Mouse (Mus musculus) lung, postnatal 0 days (tissue): ENCODE data around the gene Adam12.

Source experiments
- CTCF ChIP-seq: IDR thresholded peaks from 2 replicates; pipeline ENCODE4 v1.5.1; 2016; ENCODE audit warnings: antibody characterized with exemption, mild to moderate bottlenecking
- EP300 ChIP-seq: IDR thresholded peaks from 2 replicates; pipeline ENCODE4 v1.6.1; 2016; ENCODE audit warnings: antibody characterized with exemption, mild to moderate bottlenecking, control low read depth

- no peak for TF ChIP-seq CTCF
- TF ChIP-seq EP300: no peak
Observed at GRCm38 (mm10) chr7:134052486-134052885, 179.5 kb downstream of the Adam12 start.
